Mouse (Mus musculus): ENCODE results near the gene Dennd4c. TPM values are rescaled to one million over a fixed set of nuclear protein-coding genes. Genes with fewer than 3 reads are reported as not detected.
"Not testable (repeated sequence)": the region's sequence is repeated elsewhere in the genome, so short reads cannot be mapped to it uniquely, and the experiment has no call there.

Dennd4c gene
- polyA plus RNA-seq, 1 experiment from 2014 or later: 7.4 TPM

- H3K27me3 ChIP-seq (ENCODE audit: control insufficient read depth, insufficient read depth, low read length); DNase-seq (ENCODE audit: low spot score); H3K9ac ChIP-seq (ENCODE audit: low read depth, low read length); H3K27ac ChIP-seq (ENCODE audit: low read depth, low read length); H3K4me2 ChIP-seq (replicated peaks; ENCODE audit: low read depth, low read length); H3K4me3 ChIP-seq (ENCODE audit: low read depth, low read length); ATAC-seq (ENCODE audit: low FRiP score); H3K36me3 ChIP-seq (ENCODE audit: control insufficient read depth, insufficient read depth, low read length); H3K9me3 ChIP-seq (ENCODE audit: control insufficient read depth, low read length); H3K4me1 ChIP-seq (replicated peaks; ENCODE audit: control insufficient read depth, insufficient read depth, low read length): not testable (repeated sequence)
- WGBS: 100% methylated on average over 2 of the region's 2 CpGs
Observed at GRCm38 (mm10) chr4:86841141-86841540, 92.8 kb downstream of the Dennd4c start.

- no peak overlapping the region for H3K4me2 ChIP-seq (replicated peaks; ENCODE audit: low read depth, low read length)
- H3K4me3 ChIP-seq (ENCODE audit: low read depth, low read length): no peak overlapping the region
- WGBS: 97% methylated on average over 3 of the region's 3 CpGs
- H3K9ac ChIP-seq (ENCODE audit: low read depth, low read length): no peak overlapping the region
- ATAC-seq (ENCODE audit: low FRiP score) (no peak), DNase-seq (ENCODE audit: low spot score) (no peak)
- H3K4me1 ChIP-seq (replicated peaks; ENCODE audit: control insufficient read depth, insufficient read depth, low read length): no peaks in the 10 kb centered on the region
- H3K36me3 ChIP-seq (ENCODE audit: control insufficient read depth, insufficient read depth, low read length): no peaks in the 10 kb centered on the region
- H3K27ac ChIP-seq (ENCODE audit: low read depth, low read length): no peak overlapping the region
- H3K27me3 ChIP-seq (ENCODE audit: control insufficient read depth, insufficient read depth, low read length): no peaks in the 10 kb centered on the region
- H3K9me3 ChIP-seq (ENCODE audit: control insufficient read depth, low read length): no peaks in the 10 kb centered on the region
Observed at GRCm38 (mm10) chr4:86845384-86845783, 97.0 kb downstream of the Dennd4c start.

- Histone ChIP-seq H3K36me3 (ENCODE audit: control insufficient read depth, insufficient read depth, low read length) (no peaks in the 10 kb centered on the region), H3K4me1 (replicated peaks; ENCODE audit: control insufficient read depth, insufficient read depth, low read length) (no peaks in the 10 kb centered on the region), H3K9ac (ENCODE audit: low read depth, low read length) (no peak overlapping the region), H3K27me3 (ENCODE audit: control insufficient read depth, insufficient read depth, low read length) (no peaks in the 10 kb centered on the region), H3K9me3 (ENCODE audit: control insufficient read depth, low read length) (no peaks in the 10 kb centered on the region), H3K4me3 (ENCODE audit: low read depth, low read length) (no peak overlapping the region), H3K4me2 (replicated peaks; ENCODE audit: low read depth, low read length) (no peak overlapping the region), H3K27ac (ENCODE audit: low read depth, low read length) (no peak overlapping the region)
- ATAC-seq (ENCODE audit: low FRiP score): no peak
- WGBS: 91% methylated on average over 2 of the region's 2 CpGs
- no peak for DNase-seq (ENCODE audit: low spot score)
Observed at GRCm38 (mm10) chr4:86847246-86847645, 98.9 kb downstream of the Dennd4c start.

- no peak for DNase-seq (ENCODE audit: low spot score)
- H3K9ac ChIP-seq (ENCODE audit: low read depth, low read length): no peak overlapping the region
- no peaks in the 10 kb centered on the region for H3K9me3 ChIP-seq (ENCODE audit: control insufficient read depth, low read length)
- H3K4me1 ChIP-seq (replicated peaks; ENCODE audit: control insufficient read depth, insufficient read depth, low read length): no peaks in the 10 kb centered on the region
- H3K4me2 ChIP-seq (replicated peaks; ENCODE audit: low read depth, low read length): no peak overlapping the region
- H3K27ac ChIP-seq (ENCODE audit: low read depth, low read length): no peak overlapping the region
- no peak for ATAC-seq (ENCODE audit: low FRiP score)
- 75% methylated on average over 2 of the region's 2 CpGs for WGBS
- H3K27me3 ChIP-seq (ENCODE audit: control insufficient read depth, insufficient read depth, low read length): no peaks in the 10 kb centered on the region
- H3K4me3 ChIP-seq (ENCODE audit: low read depth, low read length): no peak overlapping the region
- peaks cover 14% of the 10 kb centered on the region for H3K36me3 ChIP-seq (ENCODE audit: control insufficient read depth, insufficient read depth, low read length)
Observed at GRCm38 (mm10) chr4:86851331-86851730, 103.0 kb downstream of the Dennd4c start.

GRCm38 (mm10) chr4:86852018-86852417 lies 103.7 kb downstream of the Dennd4c start:
- H3K4me3 ChIP-seq (ENCODE audit: low read depth, low read length): no peak overlapping the region
- no peak for ATAC-seq (ENCODE audit: low FRiP score)
- 72% methylated on average over 3 of the region's 3 CpGs for WGBS
- no peaks in the 10 kb centered on the region for H3K9me3 ChIP-seq (ENCODE audit: control insufficient read depth, low read length)
- H3K27ac ChIP-seq (ENCODE audit: low read depth, low read length): no peak overlapping the region
- no peaks in the 10 kb centered on the region for H3K4me1 ChIP-seq (replicated peaks; ENCODE audit: control insufficient read depth, insufficient read depth, low read length)
- no peak for DNase-seq (ENCODE audit: low spot score)
- H3K36me3 ChIP-seq (ENCODE audit: control insufficient read depth, insufficient read depth, low read length): peaks cover 14% of the 10 kb centered on the region
- no peak overlapping the region for H3K4me2 ChIP-seq (replicated peaks; ENCODE audit: low read depth, low read length)
- no peaks in the 10 kb centered on the region for H3K27me3 ChIP-seq (ENCODE audit: control insufficient read depth, insufficient read depth, low read length)
- H3K9ac ChIP-seq (ENCODE audit: low read depth, low read length): no peak overlapping the region

- Histone ChIP-seq H3K27me3 (ENCODE audit: control insufficient read depth, insufficient read depth, low read length) (no peaks in the 10 kb centered on the region), H3K9me3 (ENCODE audit: control insufficient read depth, low read length) (no peaks in the 10 kb centered on the region), H3K4me1 (replicated peaks; ENCODE audit: control insufficient read depth, insufficient read depth, low read length) (0 out of 2 replicates have a peak, but pooled peaks cover under 1% of the 10 kb centered on the region), H3K4me3 (ENCODE audit: low read depth, low read length) (no peak overlapping the region), H3K4me2 (replicated peaks; ENCODE audit: low read depth, low read length) (no peak overlapping the region), H3K36me3 (ENCODE audit: control insufficient read depth, insufficient read depth, low read length) (peaks cover 14% of the 10 kb centered on the region), H3K9ac (ENCODE audit: low read depth, low read length) (no peak overlapping the region), H3K27ac (ENCODE audit: low read depth, low read length) (no peak overlapping the region)
- DNase-seq (ENCODE audit: low spot score) (peak; percentile 22), ATAC-seq (ENCODE audit: low FRiP score) (no peak)
- 91% methylated on average over 4 of the region's 4 CpGs for WGBS
Observed at GRCm38 (mm10) chr4:86852813-86853590, 104.6 kb downstream of the Dennd4c start.

GRCm38 (mm10) chr4:86856304-86857112 lies 108.2 kb downstream of the Dennd4c start:
- peaks cover 14% of the 10 kb centered on the region for H3K36me3 ChIP-seq (ENCODE audit: control insufficient read depth, insufficient read depth, low read length)
- no peaks in the 10 kb centered on the region for H3K27me3 ChIP-seq (ENCODE audit: control insufficient read depth, insufficient read depth, low read length)
- DNase-seq (ENCODE audit: low spot score): peak; percentile 27
- H3K4me2 ChIP-seq (replicated peaks; ENCODE audit: low read depth, low read length): peak overlapping the region; percentile 58
- ATAC-seq (ENCODE audit: low FRiP score): peak; percentile 28; the same call in 1 of the 2 replicates
- peak overlapping the region; percentile 94 for H3K27ac ChIP-seq (ENCODE audit: low read depth, low read length)
- peak overlapping the region; percentile 100 for H3K9ac ChIP-seq (ENCODE audit: low read depth, low read length)
- no peaks in the 10 kb centered on the region for H3K9me3 ChIP-seq (ENCODE audit: control insufficient read depth, low read length)
- 1% methylated on average over 49 of the region's 50 CpGs for WGBS
- 0 out of 2 replicates have a peak, but pooled peaks cover 3% of the 10 kb centered on the region for H3K4me1 ChIP-seq (replicated peaks; ENCODE audit: control insufficient read depth, insufficient read depth, low read length)
- peak overlapping the region; percentile 96 for H3K4me3 ChIP-seq (ENCODE audit: low read depth, low read length)

- peak; percentile 99 for ATAC-seq (ENCODE audit: low FRiP score)
- Histone ChIP-seq H3K4me1 (replicated peaks; ENCODE audit: control insufficient read depth, insufficient read depth, low read length) (0 out of 2 replicates have a peak, but pooled peaks cover 3% of the 10 kb centered on the region), H3K4me3 (ENCODE audit: low read depth, low read length) (peak within 1 kb of the TSS; percentile 96)
Observed at GRCm38 (mm10) chr4:86857113-86858069, 109.0 kb downstream of the Dennd4c start, which contains the start of gene Rps6. Rps6 (minus strand) TSS chr4:86857412.

More at GRCm38 (mm10) chr4:86857113-86858069, 109.0 kb downstream of the Dennd4c start, which contains the start of gene Rps6:
- Histone ChIP-seq H3K4me2 (replicated peaks; ENCODE audit: low read depth, low read length) (peak within 1 kb of the TSS; percentile 80), H3K9me3 (ENCODE audit: control insufficient read depth, low read length) (no peaks in the 10 kb centered on the region), H3K27ac (ENCODE audit: low read depth, low read length) (peak within 1 kb of the TSS; percentile 94), H3K27me3 (ENCODE audit: control insufficient read depth, insufficient read depth, low read length) (no peaks in the 10 kb centered on the region), H3K36me3 (ENCODE audit: control insufficient read depth, insufficient read depth, low read length) (peaks cover 14% of the 10 kb centered on the region), H3K9ac (ENCODE audit: low read depth, low read length) (peak within 1 kb of the TSS; percentile 100)
- peak; percentile 98 for DNase-seq (ENCODE audit: low spot score)
- under 1% methylated on average over 64 of the region's 68 CpGs for WGBS
